Mouse (Mus musculus) right cerebral cortex, postnatal 14 days (tissue): Measurements from ENCODE around the gene Chrna10.

ENCODE experiments used
- DNase-seq: peaks from one replicate; pipeline ENCODE4 v3.0.0; 2022

Gene Chrna10

DNA sequence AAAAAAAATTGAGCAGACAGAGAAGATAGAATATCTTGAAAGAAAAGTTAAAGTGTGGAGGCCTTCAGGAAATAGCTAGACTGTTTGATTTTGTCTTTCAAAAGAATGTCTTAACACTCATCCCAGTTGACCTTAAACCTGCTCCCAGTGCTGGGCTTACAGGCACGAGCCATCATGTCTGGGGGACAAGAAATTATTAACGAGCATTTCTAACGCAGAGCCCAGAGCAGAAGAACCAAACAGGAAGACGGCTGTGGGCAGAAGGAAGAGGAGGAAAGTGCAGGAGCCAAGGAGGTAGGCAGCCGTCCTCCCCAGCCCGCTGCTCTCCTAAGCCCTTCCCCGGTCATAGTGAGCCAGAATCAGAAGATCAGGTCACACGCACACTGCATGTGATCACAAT lies 36.3 kb downstream of the Chrna10 start:
- no peak for DNase-seq

- no peak for DNase-seq
Measured at GRCm38 (mm10) chr7:102078517-102078916, 38.1 kb downstream of the Chrna10 start.

DNA sequence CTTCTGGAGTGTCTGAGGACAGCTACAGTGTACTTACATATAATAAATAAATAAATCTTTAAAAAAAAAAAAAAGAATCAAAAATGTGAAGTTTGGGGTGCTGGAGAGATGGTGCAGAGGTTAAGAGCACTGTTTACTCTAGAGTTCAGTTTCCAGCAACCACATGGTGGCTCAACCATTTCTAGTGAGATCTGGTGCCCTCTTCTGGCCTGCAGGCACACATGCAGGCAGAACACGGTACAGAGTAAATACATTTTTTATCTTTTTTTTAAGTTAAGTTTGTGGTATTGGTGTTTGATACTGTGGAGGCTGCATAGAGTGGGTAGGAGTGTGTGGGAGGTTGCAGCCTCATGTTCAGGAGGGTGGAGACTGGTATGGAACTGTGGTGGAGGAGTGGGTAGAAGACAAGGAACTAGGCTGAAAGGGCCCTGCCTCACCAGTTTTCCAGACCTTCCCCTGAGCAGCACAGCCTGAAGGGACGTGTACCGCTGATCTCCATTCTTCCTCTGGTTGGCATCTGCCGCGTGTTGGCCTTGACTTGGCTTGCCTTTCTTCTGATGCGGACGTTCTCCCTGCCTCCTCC lies 39.8 kb downstream of the Chrna10 start:
- DNase-seq = no peak

DNA sequence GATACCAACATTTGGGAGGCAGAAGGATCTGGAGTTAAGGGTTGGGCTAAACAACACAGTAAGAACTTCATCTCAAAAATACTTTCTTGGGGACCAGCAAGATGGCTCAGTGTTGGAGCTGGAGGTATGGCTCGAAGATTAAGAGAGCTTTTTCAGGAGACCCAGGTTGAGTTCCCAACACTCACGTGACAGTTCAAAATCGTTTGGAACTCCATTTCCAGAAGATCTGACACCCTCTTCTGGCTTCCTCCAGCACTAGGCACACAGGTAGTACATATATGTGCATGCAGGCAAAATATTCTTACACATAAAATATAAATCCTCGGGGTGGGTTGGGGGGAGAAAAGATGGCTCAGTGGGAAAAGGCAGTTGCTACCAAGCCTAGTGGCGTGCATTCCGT lies 50.3 kb downstream of the Chrna10 start:
- no peak for DNase-seq

- DNase-seq = peak; percentile 92
Measured at GRCm38 (mm10) chr7:102065046-102065891, 51.4 kb downstream of the Chrna10 start, which contains the start of the genes Rnf121, Xndc1 and Xntrpc. Gene Rnf121 (minus strand): TSS chr7:102065469. Gene Xndc1 (plus strand): TSS chr7:102065511. Gene Xntrpc (plus strand): TSS chr7:102065713.

DNA sequence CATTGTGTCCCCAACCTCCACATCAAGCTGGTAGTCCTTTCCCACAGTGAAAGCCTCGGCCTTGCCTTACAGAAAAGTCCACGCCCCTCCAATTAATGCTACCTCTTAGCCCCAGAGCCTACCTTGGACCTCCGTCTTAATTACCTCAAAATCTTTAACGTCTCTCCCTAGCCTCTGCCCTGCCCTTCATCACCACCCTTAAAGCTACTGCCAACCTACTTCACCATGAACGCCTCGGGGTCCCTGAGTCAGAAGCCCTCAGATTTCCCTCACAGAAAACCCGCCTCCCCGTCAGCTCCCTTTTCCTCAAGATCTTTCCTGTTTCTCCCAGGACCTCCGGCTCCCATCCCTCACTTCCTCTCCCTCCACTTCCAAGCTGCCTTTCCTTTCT lies 52.0 kb downstream of the Chrna10 start:
- no peak for DNase-seq

DNA sequence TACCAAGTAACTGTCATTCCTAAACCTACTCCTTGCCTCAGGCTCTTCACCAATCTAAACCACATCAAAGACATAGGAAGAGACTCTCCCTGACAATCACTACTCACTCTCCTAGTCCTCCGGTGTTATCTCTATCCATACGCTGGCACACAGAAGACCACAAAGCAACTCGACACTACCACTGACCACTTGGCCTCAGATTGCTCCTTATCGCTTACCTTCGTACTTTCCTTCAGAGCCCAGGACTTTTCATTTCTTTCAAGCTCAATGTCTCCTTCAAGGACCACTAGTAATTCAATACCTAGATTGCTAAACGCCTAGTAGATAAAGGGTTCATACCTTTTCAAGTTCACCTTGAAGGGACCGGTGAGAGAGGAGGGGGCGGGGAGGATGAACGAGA lies 52.7 kb downstream of the Chrna10 start:
- no peak for DNase-seq

- no peak for DNase-seq
Measured at GRCm38 (mm10) chr7:102062203-102062602, 54.4 kb downstream of the Chrna10 start.

DNA sequence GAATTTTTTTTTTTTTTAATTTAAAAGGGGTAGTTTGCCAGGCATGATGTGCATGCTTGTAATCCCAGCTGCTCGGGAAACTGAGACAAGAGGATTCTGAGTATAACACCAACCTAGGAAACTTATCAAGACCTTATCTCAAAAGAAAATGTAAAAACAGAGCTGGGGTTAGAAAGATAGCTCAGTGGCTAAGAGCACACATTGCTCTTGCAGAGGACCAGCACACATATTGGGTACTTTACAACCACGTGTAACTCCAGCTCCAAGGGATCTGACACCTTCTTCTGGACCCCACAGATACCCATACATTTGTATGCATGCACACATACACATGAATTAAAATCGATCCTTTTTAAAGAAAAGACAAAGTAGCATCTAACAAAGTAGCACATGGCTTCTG lies 55.3 kb downstream of the Chrna10 start:
- DNase-seq = no peak
